Mouse (Mus musculus): ENCODE measurements around the gene Nr1h4. TPM values are rescaled to one million over a fixed set of nuclear protein-coding genes. Genes with fewer than 3 reads are reported as not detected.

Gene Nr1h4
- polyA plus RNA-seq, 1 experiment from 2014 or later, result not detected

DNA sequence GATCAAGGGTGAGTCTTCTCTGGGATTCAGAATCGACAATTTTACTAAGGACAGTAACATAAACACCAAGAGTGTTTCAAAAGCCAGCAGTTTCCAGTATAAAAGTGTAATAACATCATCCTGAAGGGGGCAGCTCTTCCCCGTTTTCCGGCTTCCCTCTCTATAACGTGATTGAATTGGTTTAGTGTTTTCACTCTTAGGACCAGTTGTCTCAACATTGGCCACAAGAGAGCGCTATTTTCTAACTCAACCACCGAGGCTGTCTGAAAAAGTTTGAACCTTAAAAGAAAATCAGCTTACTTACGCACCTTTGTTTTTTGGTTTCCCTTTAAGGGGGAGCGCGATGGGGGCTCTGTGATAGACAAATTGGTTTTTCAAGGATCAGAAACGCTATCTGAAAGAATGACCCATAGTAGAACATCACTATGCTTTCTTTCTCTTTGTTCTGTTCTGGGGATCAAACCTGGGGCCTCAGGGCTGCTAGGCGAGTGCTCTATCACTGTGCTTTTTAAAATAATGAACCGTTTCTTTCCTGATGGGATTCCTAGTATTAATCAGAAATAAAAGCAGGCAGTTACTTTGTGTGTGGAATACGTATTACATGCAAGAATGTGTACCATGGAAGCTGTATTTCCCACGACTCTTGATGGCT lies 71.4 kb downstream of the Nr1h4 start:
- Histone ChIP-seq H3K36me3 (no peaks in the 10 kb centered on the region), H3K4me3 (no peak overlapping the region), H3K4me2 (no peak overlapping the region), H3K9ac (no peak overlapping the region), H3K9me3 (no peaks in the 10 kb centered on the region), H3K27ac (no peak overlapping the region), H3K27me3 (peaks cover 12% of the 10 kb centered on the region; the same call in 1 of the 2 replicates), H3K4me1 (replicated peaks) (no peaks in the 10 kb centered on the region)
- peak; percentile 81 for ATAC-seq (ENCODE audit: low FRiP score)
- WGBS, result 20% methylated on average over 14 of the region's 14 CpGs

DNA sequence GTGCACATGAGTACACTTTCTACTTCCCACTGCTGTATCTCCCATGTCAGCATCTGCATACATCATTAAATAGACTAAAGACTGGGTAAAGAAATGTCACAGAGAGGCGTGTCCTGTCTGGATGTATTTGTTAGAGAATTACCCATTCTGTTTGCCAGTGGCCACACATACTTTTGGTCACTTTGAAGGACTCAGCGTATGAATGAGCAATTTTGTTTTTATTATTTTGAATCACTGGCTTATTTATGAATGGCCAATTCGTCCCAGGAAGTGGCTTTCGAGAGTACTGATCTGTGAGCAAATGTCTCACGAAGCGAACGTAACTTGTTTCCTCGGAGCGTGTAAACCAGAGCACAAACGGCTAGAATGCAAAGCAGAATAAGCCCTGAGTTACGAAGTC lies 72.4 kb downstream of the Nr1h4 start:
- Histone ChIP-seq H3K4me3 (no peak overlapping the region), H3K36me3 (no peaks in the 10 kb centered on the region), H3K27ac (no peak overlapping the region), H3K27me3 (peaks cover 12% of the 10 kb centered on the region; the same call in 1 of the 2 replicates), H3K4me1 (replicated peaks) (no peaks in the 10 kb centered on the region), H3K4me2 (no peak overlapping the region), H3K9ac (no peak overlapping the region), H3K9me3 (no peaks in the 10 kb centered on the region)
- ATAC-seq (ENCODE audit: low FRiP score), result no peak
- WGBS, result 66% methylated on average over 11 of the region's 11 CpGs

DNA sequence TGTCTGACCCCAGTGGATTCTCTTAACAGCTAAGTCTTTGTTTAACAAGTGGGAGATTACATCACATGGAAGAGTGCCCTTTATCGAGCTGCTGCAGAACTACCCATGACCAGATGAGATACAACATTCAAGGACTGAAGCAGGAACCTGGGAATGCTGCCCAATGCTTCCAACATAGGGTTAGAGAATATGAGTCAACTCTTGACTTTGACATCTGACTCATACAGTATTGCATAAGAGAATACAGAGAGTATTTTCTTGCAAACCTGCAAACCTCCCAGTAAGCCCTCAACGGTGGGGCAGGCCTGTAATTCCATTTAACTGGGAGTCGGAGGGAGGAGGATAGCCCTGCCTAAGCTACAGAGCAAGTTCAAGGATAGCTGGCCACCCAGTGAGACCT lies 74.6 kb downstream of the Nr1h4 start:
- H3K36me3 ChIP-seq, result no peaks in the 10 kb centered on the region
- H3K9me3 ChIP-seq, result no peaks in the 10 kb centered on the region
- ATAC-seq (ENCODE audit: low FRiP score), result no peak
- no peak overlapping the region for H3K4me2 ChIP-seq
- WGBS, result 85% methylated on average over 3 of the region's 3 CpGs
- no peaks in the 10 kb centered on the region for H3K4me1 ChIP-seq (replicated peaks)
- H3K27me3 ChIP-seq, result peaks cover 10% of the 10 kb centered on the region; the same call in 1 of the 2 replicates
- no peak overlapping the region for H3K27ac ChIP-seq
- no peak overlapping the region for H3K4me3 ChIP-seq
- H3K9ac ChIP-seq, result no peak overlapping the region

DNA sequence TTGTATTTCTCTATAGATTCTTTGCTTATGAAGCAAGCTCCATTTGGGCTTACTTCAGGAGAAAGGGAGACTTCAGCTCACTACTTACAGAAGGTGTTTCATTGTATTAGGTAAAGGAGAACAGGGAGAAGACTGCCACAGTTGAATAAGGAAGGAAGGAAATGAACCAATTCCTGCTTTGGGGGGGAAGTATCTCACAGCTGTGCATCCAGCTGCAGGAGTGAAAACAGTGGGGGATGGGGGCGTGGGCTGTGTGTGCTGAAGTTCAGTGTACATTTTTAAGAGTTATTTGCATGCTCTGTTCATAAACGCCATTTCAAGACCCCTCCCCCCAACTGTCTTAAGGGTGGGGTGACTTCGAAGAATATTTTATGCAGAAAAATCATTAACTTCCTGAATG lies 79.6 kb downstream of the Nr1h4 start:
- no peaks in the 10 kb centered on the region for H3K9me3 ChIP-seq
- no peaks in the 10 kb centered on the region for H3K36me3 ChIP-seq
- WGBS, result 89% methylated on average over 3 of the region's 3 CpGs
- no peak overlapping the region for H3K27ac ChIP-seq
- no peak overlapping the region for H3K9ac ChIP-seq
- 0 out of 2 replicates have a peak, but pooled peaks cover 12% of the 10 kb centered on the region for H3K27me3 ChIP-seq
- H3K4me1 ChIP-seq (replicated peaks), result no peaks in the 10 kb centered on the region
- ATAC-seq (ENCODE audit: low FRiP score), result no peak
- no peak overlapping the region for H3K4me2 ChIP-seq
- H3K4me3 ChIP-seq, result no peak overlapping the region

DNA sequence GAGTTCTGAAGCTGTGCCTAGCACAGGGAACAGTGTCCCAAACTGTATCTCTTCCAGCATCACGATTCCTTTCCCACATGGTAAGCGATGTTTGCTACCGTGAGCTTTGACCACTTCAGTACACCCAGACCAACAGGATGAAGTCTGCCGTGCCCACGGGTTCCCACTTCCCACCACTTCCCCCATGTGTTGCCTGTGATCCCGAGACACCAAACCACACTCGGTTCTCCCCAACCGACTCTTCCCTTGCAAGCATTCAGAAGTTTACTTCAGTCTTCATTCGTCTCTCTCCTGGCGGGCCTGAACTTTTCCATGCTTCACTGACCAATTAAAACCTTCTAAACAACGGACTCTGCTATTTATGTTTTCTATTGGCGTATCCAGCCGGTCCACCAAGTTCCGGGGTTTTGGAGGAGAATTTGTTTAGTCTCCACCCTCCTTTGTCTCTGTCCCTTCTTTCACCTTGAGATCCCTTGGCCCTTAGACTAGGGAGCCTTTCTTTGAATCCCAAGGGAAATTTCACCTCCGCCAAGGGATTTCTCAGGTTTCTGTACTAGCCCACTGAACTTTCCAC lies 80.2 kb downstream of the Nr1h4 start:
- H3K9me3 ChIP-seq, result no peaks in the 10 kb centered on the region
- 0 out of 2 replicates have a peak, but pooled peaks cover 12% of the 10 kb centered on the region for H3K27me3 ChIP-seq
- H3K4me2 ChIP-seq, result no peak overlapping the region
- WGBS, result 77% methylated on average over 15 of the region's 15 CpGs
- no peak overlapping the region for H3K27ac ChIP-seq
- H3K9ac ChIP-seq, result no peak overlapping the region
- H3K36me3 ChIP-seq, result no peaks in the 10 kb centered on the region
- no peak overlapping the region for H3K4me3 ChIP-seq
- H3K4me1 ChIP-seq (replicated peaks), result no peaks in the 10 kb centered on the region
- no peak for ATAC-seq (ENCODE audit: low FRiP score)

DNA sequence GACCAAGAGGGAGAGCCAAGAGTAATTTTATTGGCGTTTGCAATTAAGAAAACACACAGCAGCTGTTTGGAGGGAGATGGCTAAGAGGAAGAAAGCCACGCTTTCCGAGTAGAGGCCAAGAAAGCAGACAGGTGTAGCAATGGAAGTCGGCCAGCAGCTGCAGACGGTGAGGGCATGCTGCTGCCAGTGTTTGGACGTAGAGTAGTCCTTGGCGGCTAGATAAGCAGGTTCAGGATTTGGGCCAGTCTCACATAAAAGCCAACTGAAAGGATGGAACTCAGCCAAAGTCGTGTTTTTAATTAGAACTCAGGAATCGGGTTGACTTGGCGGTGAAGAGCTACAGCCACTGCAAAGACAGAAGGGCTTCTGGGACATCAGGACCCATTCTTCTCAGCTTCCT lies 83.0 kb downstream of the Nr1h4 start:
- Histone ChIP-seq H3K4me1 (replicated peaks) (no peaks in the 10 kb centered on the region), H3K36me3 (no peaks in the 10 kb centered on the region), H3K9ac (no peak overlapping the region), H3K4me2 (no peak overlapping the region), H3K9me3 (no peaks in the 10 kb centered on the region), H3K27me3 (peaks cover 16% of the 10 kb centered on the region), H3K27ac (no peak overlapping the region), H3K4me3 (no peak overlapping the region)
- WGBS, result 78% methylated on average over 10 of the region's 10 CpGs
- no peak for ATAC-seq (ENCODE audit: low FRiP score)

DNA sequence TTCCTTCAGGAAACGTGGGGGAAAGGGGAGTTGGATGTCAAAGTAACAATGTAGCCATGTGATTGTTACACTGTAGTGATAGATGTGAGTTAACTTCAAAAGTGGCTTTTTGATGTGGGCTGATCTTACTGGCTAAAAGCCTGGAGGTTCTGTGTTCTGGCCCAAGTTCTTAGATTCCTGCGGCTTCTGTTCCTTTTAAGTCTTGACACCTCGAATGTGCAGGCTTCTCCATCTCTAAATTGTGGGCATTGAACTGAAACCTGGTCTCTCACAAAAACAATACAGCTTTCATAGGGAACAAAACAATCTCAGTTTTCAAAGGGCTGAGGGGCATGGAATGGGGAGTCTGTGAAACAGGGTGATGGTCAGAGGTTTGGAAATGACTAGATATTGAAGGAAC lies 89.0 kb downstream of the Nr1h4 start:
- Histone ChIP-seq H3K9ac (peak overlapping the region; percentile 73; the same call in 1 of the 2 replicates), H3K4me1 (replicated peaks) (peaks cover 15% of the 10 kb centered on the region), H3K27me3 (peaks cover 55% of the 10 kb centered on the region), H3K36me3 (no peaks in the 10 kb centered on the region), H3K9me3 (no peaks in the 10 kb centered on the region), H3K4me2 (peak overlapping the region; percentile 93), H3K27ac (no peak overlapping the region), H3K4me3 (peak overlapping the region; percentile 65)
- ATAC-seq (ENCODE audit: low FRiP score), result no peak
- WGBS, result 46% methylated on average over 3 of the region's 3 CpGs

DNA sequence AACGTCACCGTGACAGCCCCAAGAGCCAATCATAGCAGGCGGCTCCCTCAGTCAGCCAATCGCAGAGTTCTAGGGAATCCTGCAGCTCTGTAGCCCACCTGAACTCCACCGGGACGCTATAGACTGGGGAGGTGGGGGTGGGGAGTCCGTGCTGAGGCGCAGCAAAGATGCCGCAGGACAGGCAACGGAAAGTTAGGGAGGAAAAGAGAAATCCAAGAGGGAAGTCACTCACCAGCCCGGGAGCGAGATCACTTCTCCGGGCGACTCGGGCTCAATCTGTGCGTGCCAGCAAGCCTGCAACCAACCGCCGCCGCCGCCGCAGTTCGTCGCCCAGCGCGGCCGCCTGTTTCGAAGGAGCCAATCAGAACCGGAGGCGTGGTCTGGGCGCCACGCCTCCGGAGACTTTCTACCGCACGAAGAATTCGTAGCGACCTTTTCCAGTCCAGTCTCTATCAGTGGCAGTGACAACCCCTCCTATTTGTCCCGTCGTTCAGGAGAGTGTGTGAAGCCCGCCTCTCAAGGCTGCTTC lies 89.7 kb downstream of the Nr1h4 start, which contains the start of gene Gas2l3:
Gene Gas2l3 (minus strand): TSS at position 345 of the 529 bp plus-strand sequence.
- peak within 1 kb of the TSS; percentile 75 for H3K27ac ChIP-seq
- peak within 1 kb of the TSS; percentile 93 for H3K4me2 ChIP-seq
- H3K4me3 ChIP-seq, result peak within 1 kb of the TSS; percentile 65
- no peaks in the 10 kb centered on the region for H3K36me3 ChIP-seq
- ATAC-seq (ENCODE audit: low FRiP score), result peak; percentile 98
- H3K9ac ChIP-seq, result peak within 1 kb of the TSS; percentile 73
- under 1% methylated on average over 39 of the region's 39 CpGs for WGBS
- H3K9me3 ChIP-seq, result no peaks in the 10 kb centered on the region
- peaks cover 57% of the 10 kb centered on the region for H3K27me3 ChIP-seq
- peaks cover 15% of the 10 kb centered on the region for H3K4me1 ChIP-seq (replicated peaks)

DNA sequence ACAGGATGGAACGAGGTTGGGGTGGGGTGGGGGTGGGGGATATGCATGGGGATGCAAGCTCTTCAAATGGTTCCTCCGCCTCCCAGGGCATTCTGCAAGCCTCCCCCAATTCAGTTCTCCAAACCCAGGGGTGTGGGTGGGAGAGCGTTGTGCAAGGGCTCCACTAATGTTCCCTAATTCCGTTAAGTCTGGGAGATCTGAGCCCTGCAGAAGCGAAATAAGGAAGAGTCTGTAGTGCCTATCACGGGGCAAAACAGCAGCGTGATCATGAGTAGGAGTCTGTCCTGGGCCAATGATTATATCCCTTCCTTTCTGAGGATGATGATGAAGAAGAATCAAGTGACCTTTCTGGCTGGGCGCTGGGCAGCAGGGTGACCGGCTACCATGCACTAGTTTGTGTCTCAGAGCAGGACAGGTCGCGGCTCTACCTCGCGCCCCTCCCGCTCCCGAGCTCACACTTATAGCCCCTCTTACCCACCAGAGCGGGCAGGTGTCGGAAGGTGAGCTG lies 90.2 kb downstream of the Nr1h4 start:
- WGBS, result under 1% methylated on average over 17 of the region's 17 CpGs
- Histone ChIP-seq H3K9ac (peak overlapping the region; percentile 73), H3K4me1 (replicated peaks) (peaks cover 15% of the 10 kb centered on the region), H3K36me3 (no peaks in the 10 kb centered on the region), H3K4me3 (peak overlapping the region; percentile 65), H3K9me3 (no peaks in the 10 kb centered on the region), H3K27ac (peak overlapping the region; percentile 75; the same call in 1 of the 2 replicates), H3K4me2 (peak overlapping the region; percentile 93), H3K27me3 (peaks cover 62% of the 10 kb centered on the region)
- peak; percentile 21; the same call in 1 of the 2 replicates for ATAC-seq (ENCODE audit: low FRiP score)

DNA sequence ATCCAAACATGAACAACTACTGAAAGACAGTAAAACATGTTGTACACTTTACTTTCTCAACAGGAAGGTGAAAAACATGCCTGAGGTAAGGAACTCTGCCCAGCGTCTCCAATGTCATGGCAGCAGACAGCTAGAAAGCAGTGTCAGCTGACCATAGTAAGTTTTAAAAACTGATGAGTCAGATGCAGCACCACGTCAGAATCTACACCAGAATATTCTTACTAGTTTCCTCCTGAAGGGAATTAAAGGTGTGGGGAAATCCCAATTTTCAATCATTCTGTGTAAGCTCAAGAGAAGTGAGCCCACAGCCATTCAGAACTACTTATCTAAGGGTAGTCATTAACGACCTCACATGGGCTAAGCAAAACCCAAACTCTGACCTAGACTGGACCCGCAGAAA lies 90.7 kb downstream of the Nr1h4 start:
- H3K4me1 ChIP-seq (replicated peaks), result peaks cover 15% of the 10 kb centered on the region
- no peak for ATAC-seq (ENCODE audit: low FRiP score)
- WGBS, result 34% methylated on average over 4 of the region's 4 CpGs
- H3K4me3 ChIP-seq, result peak overlapping the region; percentile 65
- peak overlapping the region; percentile 73 for H3K9ac ChIP-seq
- no peaks in the 10 kb centered on the region for H3K36me3 ChIP-seq
- H3K27me3 ChIP-seq, result peaks cover 67% of the 10 kb centered on the region
- H3K9me3 ChIP-seq, result no peaks in the 10 kb centered on the region
- H3K4me2 ChIP-seq, result peak overlapping the region; percentile 93
- no peak overlapping the region for H3K27ac ChIP-seq

DNA sequence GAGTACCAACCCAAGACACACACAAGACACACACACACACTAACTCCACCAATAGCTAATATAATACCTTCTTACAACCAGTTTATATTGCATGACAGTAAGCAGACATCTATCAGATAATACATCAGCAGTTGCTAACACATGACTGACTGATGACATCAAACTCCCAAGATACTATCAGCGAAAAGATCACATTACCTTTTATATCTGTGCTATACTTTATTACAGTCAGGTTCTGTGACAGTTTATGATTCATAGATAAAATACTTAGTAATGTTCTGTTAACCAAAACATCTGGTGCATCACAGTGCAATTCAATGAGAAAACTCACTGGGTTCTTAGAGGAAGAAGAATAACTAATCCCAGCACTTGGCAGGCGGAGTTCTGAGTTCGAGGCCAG lies 91.4 kb downstream of the Nr1h4 start:
- Histone ChIP-seq H3K27me3 (peaks cover 74% of the 10 kb centered on the region), H3K36me3 (no peaks in the 10 kb centered on the region), H3K27ac (no peak overlapping the region), H3K4me1 (replicated peaks) (peaks cover 15% of the 10 kb centered on the region), H3K4me3 (no peak overlapping the region), H3K9ac (no peak overlapping the region), H3K4me2 (no peak overlapping the region), H3K9me3 (no peaks in the 10 kb centered on the region)
- WGBS, result 99% methylated on average over 3 of the region's 3 CpGs
- no peak for ATAC-seq (ENCODE audit: low FRiP score)

DNA sequence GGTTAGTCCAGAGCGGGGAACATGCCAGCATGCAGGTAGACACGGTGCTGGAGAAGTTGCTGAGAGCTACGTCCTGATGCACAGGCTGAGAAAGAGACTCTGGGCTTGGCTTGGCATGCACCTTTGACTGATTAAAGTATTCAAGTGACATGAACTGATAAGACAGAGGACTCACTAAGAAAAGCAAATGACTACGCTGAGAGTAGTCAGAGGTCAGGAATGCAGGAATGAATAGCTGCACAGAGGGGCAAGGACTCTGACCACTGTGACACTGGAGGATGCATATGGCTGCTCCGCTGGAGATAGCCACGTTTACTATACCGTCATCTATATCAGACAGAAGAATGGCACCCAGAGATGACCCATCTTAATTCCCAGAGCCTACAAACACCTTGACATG lies 94.0 kb downstream of the Nr1h4 start:
- Histone ChIP-seq H3K4me3 (no peak overlapping the region), H3K4me1 (replicated peaks) (peaks cover 27% of the 10 kb centered on the region), H3K27ac (no peak overlapping the region), H3K9me3 (no peaks in the 10 kb centered on the region), H3K36me3 (no peaks in the 10 kb centered on the region), H3K9ac (no peak overlapping the region), H3K27me3 (peaks cover 77% of the 10 kb centered on the region), H3K4me2 (no peak overlapping the region)
- ATAC-seq (ENCODE audit: low FRiP score), result no peak
- 85% methylated on average over 7 of the region's 7 CpGs for WGBS

Data from hindbrain, embryonic 13.5 days (tissue).